Mouse (Mus musculus) heart, embryonic 13.5 days (tissue): ENCODE data around the gene Fgd5. TPM values are rescaled to one million over a fixed set of nuclear protein-coding genes. Genes with fewer than 3 reads are reported as not detected.

Experiments
- ATAC-seq: fragments of 200-750 bp; cut with Nextera tagmentation; 2 replicates; pipeline ENCODE4 v1.8.0; 2017; ENCODE audit warnings: moderate TSS enrichment; ENCODE audit not compliant: insufficient number of reproducible peaks, low FRiP score, low TSS enrichment; ENCODE audit errors: extremely low read depth
- H3K27ac ChIP-seq: fragments of 300-500 bp; sonication (generic); replicated peaks from 2 replicates; pipeline ENCODE4 v1.5.1; 2015; ENCODE audit warnings: moderate library complexity, mild to moderate bottlenecking, inconsistent platforms
- H3K27me3 ChIP-seq: fragments of 300-500 bp; sonication (generic); replicated peaks from 2 replicates; pipeline ENCODE4 v1.6.1; 2015; ENCODE audit warnings: mild to moderate bottlenecking, inconsistent platforms
- H3K36me3 ChIP-seq: fragments of 300-500 bp; sonication (generic); 2 replicates; pipeline ENCODE4 v1.6.1; 2015; ENCODE audit warnings: mild to moderate bottlenecking, inconsistent platforms
- H3K4me1 ChIP-seq: fragments of 300-500 bp; sonication (generic); 2 replicates; pipeline ENCODE4 v1.6.1; 2015; ENCODE audit warnings: inconsistent platforms
- H3K4me2 ChIP-seq: fragments of 300-500 bp; sonication (generic); 2 replicates; pipeline ENCODE4 v1.6.1; 2015; ENCODE audit warnings: inconsistent platforms, mild to moderate bottlenecking, moderate library complexity
- H3K4me3 ChIP-seq: fragments of 300-500 bp; sonication (generic); 2 replicates; pipeline ENCODE4 v1.5.1; 2015; ENCODE audit warnings: moderate library complexity, mild to moderate bottlenecking, inconsistent platforms
- H3K9ac ChIP-seq: fragments of 300-500 bp; sonication (generic); 2 replicates; pipeline ENCODE4 v1.6.1; 2015; ENCODE audit warnings: inconsistent platforms, mild to moderate bottlenecking, moderate library complexity
- H3K9me3 ChIP-seq: fragments of 300-500 bp; sonication (generic); 2 replicates; pipeline ENCODE4 v1.6.1; 2016; ENCODE audit warnings: inconsistent platforms
- WGBS: fragments of 180-500 bp; shearing (Covaris S2); methylation state at CpG from one replicate; pipeline ENCODE4 v1.1.7; 2015; ENCODE audit warnings: mixed read lengths; 5-methylcytosine and 5-hydroxymethylcytosine counted together
- polyA plus RNA-seq: library from polyadenylated mRNA; unstranded; fragments of >200 nt; fragmentation: Nextera tagmentation; extraction: Ambion mirVana; gene quantifications from 2 replicates; pipeline ENCODE4 v1.2.1, GENCODE M21; 2015

The Fgd5 gene
- polyA plus RNA-seq, 1 experiment from 2014 or later, result 11.4 TPM

GRCm38 (mm10) chr6:92034713-92035112 lies 56.0 kb downstream of the Fgd5 start:
- peaks cover 32% of the 10 kb centered on the region for H3K4me1 ChIP-seq
- H3K27ac ChIP-seq, result no peak overlapping the region
- WGBS, result 25% methylated on average over 6 of the region's 6 CpGs
- H3K9me3 ChIP-seq, result no peaks in the 10 kb centered on the region
- no peak overlapping the region for H3K4me3 ChIP-seq
- 0 out of 2 replicates have a peak, but pooled peaks cover 11% of the 10 kb centered on the region for H3K27me3 ChIP-seq
- H3K36me3 ChIP-seq, result no peaks in the 10 kb centered on the region
- H3K4me2 ChIP-seq, result no peak overlapping the region
- no peak for ATAC-seq
- 0 out of 2 replicates have a peak overlapping the region, but pooled peaks have one; percentile 44 for H3K9ac ChIP-seq

GRCm38 (mm10) chr6:92036372-92036771 lies 57.7 kb downstream of the Fgd5 start:
- Histone ChIP-seq H3K4me1 (peaks cover 31% of the 10 kb centered on the region), H3K9me3 (no peaks in the 10 kb centered on the region), H3K9ac (no peak overlapping the region), H3K36me3 (no peaks in the 10 kb centered on the region), H3K4me2 (no peak overlapping the region), H3K4me3 (no peak overlapping the region), H3K27me3 (0 out of 2 replicates have a peak, but pooled peaks cover 11% of the 10 kb centered on the region), H3K27ac (no peak overlapping the region)
- ATAC-seq, result no peak
- 14% methylated on average over 5 of the region's 5 CpGs for WGBS

GRCm38 (mm10) chr6:92038158-92038557 lies 59.5 kb downstream of the Fgd5 start:
- H3K4me2 ChIP-seq, result no peak overlapping the region
- no peak for ATAC-seq
- H3K27ac ChIP-seq, result no peak overlapping the region
- H3K9ac ChIP-seq, result no peak overlapping the region
- H3K4me3 ChIP-seq, result no peak overlapping the region
- no peaks in the 10 kb centered on the region for H3K36me3 ChIP-seq
- 40% methylated on average over 3 of the region's 3 CpGs for WGBS
- H3K9me3 ChIP-seq, result no peaks in the 10 kb centered on the region
- peaks cover 49% of the 10 kb centered on the region for H3K4me1 ChIP-seq
- H3K27me3 ChIP-seq, result 0 out of 2 replicates have a peak, but pooled peaks cover 11% of the 10 kb centered on the region

GRCm38 (mm10) chr6:92041271-92041670 lies 62.6 kb downstream of the Fgd5 start:
- WGBS, result 63% methylated on average over 5 of the region's 5 CpGs
- H3K27me3 ChIP-seq, result 0 out of 2 replicates have a peak, but pooled peaks cover 8% of the 10 kb centered on the region
- peaks cover 31% of the 10 kb centered on the region for H3K4me1 ChIP-seq
- no peaks in the 10 kb centered on the region for H3K36me3 ChIP-seq
- H3K9ac ChIP-seq, result no peak overlapping the region
- no peak for ATAC-seq
- H3K4me2 ChIP-seq, result no peak overlapping the region
- H3K4me3 ChIP-seq, result no peak overlapping the region
- H3K9me3 ChIP-seq, result no peaks in the 10 kb centered on the region
- no peak overlapping the region for H3K27ac ChIP-seq

- Histone ChIP-seq H3K4me3 (no peak overlapping the region), H3K9me3 (no peaks in the 10 kb centered on the region), H3K4me2 (no peak overlapping the region), H3K4me1 (peaks cover 26% of the 10 kb centered on the region), H3K36me3 (no peaks in the 10 kb centered on the region), H3K27me3 (0 out of 2 replicates have a peak, but pooled peaks cover 7% of the 10 kb centered on the region), H3K27ac (no peak overlapping the region), H3K9ac (no peak overlapping the region)
- 63% methylated on average over 4 of the region's 4 CpGs for WGBS
- ATAC-seq, result no peak
Measured at GRCm38 (mm10) chr6:92042055-92042454, 63.4 kb downstream of the Fgd5 start.

GRCm38 (mm10) chr6:92042850-92043249 lies 64.2 kb downstream of the Fgd5 start:
- Histone ChIP-seq H3K4me3 (no peak overlapping the region), H3K4me2 (no peak overlapping the region), H3K9me3 (no peaks in the 10 kb centered on the region), H3K27me3 (0 out of 2 replicates have a peak, but pooled peaks cover 4% of the 10 kb centered on the region), H3K36me3 (no peaks in the 10 kb centered on the region; the same call in 1 of the 2 replicates), H3K27ac (no peak overlapping the region), H3K9ac (no peak overlapping the region), H3K4me1 (peaks cover 23% of the 10 kb centered on the region)
- WGBS, result 35% methylated on average over 1 of the region's 1 CpGs
- no peak for ATAC-seq

- H3K9ac ChIP-seq, result no peak overlapping the region
- no peak overlapping the region for H3K4me2 ChIP-seq
- 53% methylated on average over 2 of the region's 2 CpGs for WGBS
- no peak for ATAC-seq
- no peak overlapping the region for H3K27ac ChIP-seq
- H3K27me3 ChIP-seq, result no peaks in the 10 kb centered on the region
- no peak overlapping the region for H3K4me3 ChIP-seq
- no peaks in the 10 kb centered on the region for H3K9me3 ChIP-seq
- peaks cover 17% of the 10 kb centered on the region for H3K4me1 ChIP-seq
- no peaks in the 10 kb centered on the region for H3K36me3 ChIP-seq
Measured at GRCm38 (mm10) chr6:92057768-92058167, 79.1 kb downstream of the Fgd5 start.

GRCm38 (mm10) chr6:92061725-92062124 lies 83.0 kb downstream of the Fgd5 start:
- H3K9me3 ChIP-seq, result no peaks in the 10 kb centered on the region
- no peak overlapping the region for H3K4me3 ChIP-seq
- H3K4me1 ChIP-seq, result peaks cover 17% of the 10 kb centered on the region
- peaks cover 5% of the 10 kb centered on the region for H3K27me3 ChIP-seq
- no peaks in the 10 kb centered on the region for H3K36me3 ChIP-seq
- no peak overlapping the region for H3K4me2 ChIP-seq
- no peak overlapping the region for H3K9ac ChIP-seq
- WGBS, result 41% methylated on average over 5 of the region's 5 CpGs
- no peak overlapping the region for H3K27ac ChIP-seq
- ATAC-seq, result no peak

- H3K9ac ChIP-seq, result no peak overlapping the region
- no peak overlapping the region for H3K27ac ChIP-seq
- H3K4me1 ChIP-seq, result peaks cover 17% of the 10 kb centered on the region
- H3K4me2 ChIP-seq, result no peak overlapping the region
- no peaks in the 10 kb centered on the region for H3K9me3 ChIP-seq
- H3K36me3 ChIP-seq, result 0 out of 2 replicates have a peak, but pooled peaks cover 3% of the 10 kb centered on the region
- peaks cover 12% of the 10 kb centered on the region for H3K27me3 ChIP-seq
- H3K4me3 ChIP-seq, result no peak overlapping the region
- WGBS, result 77% methylated on average over 2 of the region's 2 CpGs
- ATAC-seq, result no peak
Measured at GRCm38 (mm10) chr6:92063452-92063851, 84.8 kb downstream of the Fgd5 start.

GRCm38 (mm10) chr6:92064101-92064500 lies 85.4 kb downstream of the Fgd5 start:
- H3K4me1 ChIP-seq, result peaks cover 17% of the 10 kb centered on the region
- no peak overlapping the region for H3K27ac ChIP-seq
- no peak overlapping the region for H3K4me2 ChIP-seq
- no peak for ATAC-seq
- 0 out of 2 replicates have a peak, but pooled peaks cover 3% of the 10 kb centered on the region for H3K36me3 ChIP-seq
- no peak overlapping the region for H3K4me3 ChIP-seq
- no peaks in the 10 kb centered on the region for H3K9me3 ChIP-seq
- H3K27me3 ChIP-seq, result peaks cover 12% of the 10 kb centered on the region
- H3K9ac ChIP-seq, result no peak overlapping the region
- 83% methylated on average over 10 of the region's 10 CpGs for WGBS

GRCm38 (mm10) chr6:92065721-92066496 lies 87.2 kb downstream of the Fgd5 start:
- 54% methylated on average over 12 of the region's 12 CpGs for WGBS
- Histone ChIP-seq H3K36me3 (0 out of 2 replicates have a peak, but pooled peaks cover 3% of the 10 kb centered on the region), H3K9ac (no peak overlapping the region), H3K4me1 (peaks cover 18% of the 10 kb centered on the region), H3K4me2 (no peak overlapping the region), H3K27me3 (peaks cover 21% of the 10 kb centered on the region), H3K4me3 (no peak overlapping the region), H3K27ac (no peak overlapping the region), H3K9me3 (no peaks in the 10 kb centered on the region)
- ATAC-seq, result no peak
